Mouse (Mus musculus) small intestine, adult 10 weeks (tissue): ENCODE data around the gene Adgrl3. TPM values are rescaled to one million over a fixed set of nuclear protein-coding genes. Genes with fewer than 3 reads are reported as not detected.

ENCODE experiments used
- polyA plus RNA-seq: library from polyadenylated mRNA; stranded (reverse); fragments of 350-450 nt; fragmentation: Illumina TruSeq; extraction: RNeasy Lipid Tissue Mini Kit (QIAGEN cat#74804); gene quantifications from one replicate; pipeline ENCODE4 v1.2.3, GENCODE M21; 2014; ENCODE audit warnings: low replicate concordance

The Adgrl3 gene
- 5.3 TPM for polyA plus RNA-seq

DNA sequence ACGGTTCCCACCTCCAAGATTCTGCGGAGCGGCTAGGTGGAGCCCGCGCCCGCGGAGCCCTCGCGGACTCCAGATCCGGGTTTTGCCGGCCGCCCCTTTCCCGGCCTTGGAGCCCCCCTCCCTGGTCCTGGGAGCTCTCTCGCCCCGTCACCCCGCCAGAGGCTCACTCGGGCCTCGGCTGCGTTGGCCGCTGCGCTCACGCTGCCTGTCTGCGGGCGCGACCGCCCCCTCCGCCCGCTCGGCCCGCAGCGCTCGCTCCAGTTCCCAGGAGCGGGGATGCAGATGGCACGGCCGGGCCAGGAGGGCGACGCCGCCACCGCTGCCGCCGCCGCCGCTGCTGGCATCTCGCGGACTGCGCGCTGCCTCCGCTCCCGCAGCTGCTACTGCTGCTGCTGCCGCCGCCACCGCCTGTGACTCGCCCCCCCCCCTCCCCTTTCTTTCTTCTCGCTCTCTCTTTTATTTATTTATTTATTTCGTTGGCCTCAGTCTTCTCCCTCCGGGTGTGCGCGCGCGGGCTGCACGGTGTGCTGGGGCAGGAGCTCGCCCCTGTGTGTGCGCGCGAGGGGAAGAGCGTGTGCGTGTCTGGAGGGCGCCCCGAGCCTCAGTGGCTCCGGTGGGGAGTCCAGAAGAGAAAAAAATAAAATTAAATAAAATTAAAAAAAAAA is at the start of gene Adgrl3:
Gene Adgrl3 (plus strand): TSS at position 549 of the 665 bp plus-strand sequence.

